In the genomic region with DNA sequence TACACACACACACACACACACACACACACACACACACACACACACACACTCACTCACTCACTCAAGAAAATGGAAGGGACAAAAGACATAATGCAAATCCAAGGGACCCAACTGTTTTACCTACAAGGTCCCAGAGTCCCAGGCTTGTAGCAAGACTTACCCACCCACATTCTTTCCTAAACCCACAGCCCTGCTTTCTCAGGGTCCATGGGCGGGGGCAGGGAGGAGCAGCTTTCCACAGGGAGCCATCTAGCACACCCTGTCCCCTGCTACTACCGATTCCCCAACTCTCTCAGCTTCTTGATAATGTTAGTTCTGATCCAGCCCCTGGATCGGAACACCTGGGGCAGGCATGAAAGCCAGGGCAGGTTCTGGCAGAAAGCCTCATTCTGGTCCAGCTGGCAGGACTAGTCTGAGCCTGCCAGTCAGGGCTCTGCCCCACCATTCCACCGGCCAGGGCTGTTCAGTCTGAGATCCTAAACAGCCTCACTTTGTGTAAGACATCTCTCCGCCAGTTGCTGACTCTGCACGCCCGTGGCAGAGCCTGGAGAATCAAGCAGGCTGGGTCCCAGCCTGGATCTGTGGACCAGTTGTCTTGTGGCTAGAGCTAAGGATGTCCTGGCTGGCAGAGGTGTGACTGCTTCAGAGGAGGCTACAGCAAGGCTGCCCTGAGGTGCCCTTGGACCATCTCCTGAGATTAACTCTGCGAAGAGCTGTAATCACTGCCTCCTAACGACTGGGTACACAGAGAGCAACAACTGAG, we compare ENCODE assay signal across 16 mouse cellular contexts. TPM values are rescaled to one million over a fixed set of nuclear protein-coding genes. Genes with fewer than 3 reads are reported as not detected.
DNase-seq lines count a peak whose midpoint lies in the region; ATAC-seq and TF ChIP-seq lines count a peak whose summit lies in the region.
"Had no signal": no experiment of that assay in that cellular context is flagged by ENCODE, and none has a peak within 500 bp of the region (broad histone marks: within the 10 kb centered on the region; RNA-seq: fewer than 3 reads in every experiment).

No protein-coding gene starts in this region.

- no peaks in the 10 kb centered on the region for H3K36me3 ChIP-seq in heart, embryonic 13.5 days
- H3K36me3 ChIP-seq in heart, adult 2 months (ENCODE audit: control insufficient read depth, insufficient read depth, low read length) = no peaks in the 10 kb centered on the region
- peaks cover 3% of the 10 kb centered on the region; the same call in 1 of the 2 replicates for H3K36me3 ChIP-seq in ES-Bruce4 (ENCODE audit: control insufficient read depth, insufficient read depth, low read length, poor library complexity, severe bottlenecking)
- no peaks in the 10 kb centered on the region for H3K36me3 ChIP-seq in stomach, embryonic 14.5 days (ENCODE audit: control insufficient read depth, insufficient read depth, low read length)
- no peaks in the 10 kb centered on the region for H3K36me3 ChIP-seq in intestine, embryonic 15.5 days
- H3K36me3 ChIP-seq: hindbrain, embryonic 13.5 days; liver, embryonic 15.5 days had no signal

- 37% methylated on average over 9 of the region's 9 CpGs for WGBS in heart, embryonic 13.5 days
- WGBS in heart, adult 2 months = 44% methylated on average over 9 of the region's 9 CpGs
- 40% methylated on average over 9 of the region's 9 CpGs for WGBS in stomach, embryonic 14.5 days
- 41% methylated on average over 9 of the region's 9 CpGs for WGBS in intestine, embryonic 15.5 days

- intact Hi-C loops in heart, adult 2 months (cut with DNase I) = no loop called here

- 0 out of 2 replicates have a peak overlapping the region, but pooled peaks have one; percentile 36 for H3K27ac ChIP-seq in heart, embryonic 13.5 days (replicated peaks)
- no peak overlapping the region for H3K27ac ChIP-seq in heart, adult 2 months
- H3K27ac ChIP-seq in ES-Bruce4 (ENCODE audit: insufficient read depth, low read length) = peak overlapping the region; percentile 55; the same call in 1 of the 2 replicates
- H3K27ac ChIP-seq in stomach, embryonic 14.5 days (ENCODE audit: low read length) = peak overlapping the region; percentile 63; the same call in 1 of the 2 replicates
- no peak overlapping the region for H3K27ac ChIP-seq in intestine, embryonic 15.5 days
- H3K27ac ChIP-seq: forebrain, embryonic 13.5 days; hindbrain, embryonic 13.5 days; liver, embryonic 15.5 days had no signal

- peaks cover 20% of the 10 kb centered on the region; the same call in 1 of the 2 replicates for H3K4me1 ChIP-seq in heart, embryonic 13.5 days
- H3K4me1 ChIP-seq in heart, adult 2 months (ENCODE audit: control insufficient read depth, insufficient read depth, low read length) = peaks cover 1% of the 10 kb centered on the region; the same call in 1 of the 2 replicates
- peaks cover 2% of the 10 kb centered on the region for H3K4me1 ChIP-seq in ES-Bruce4 (ENCODE audit: control insufficient read depth, insufficient read depth, low read length)
- 0 out of 2 replicates have a peak, but pooled peaks cover 4% of the 10 kb centered on the region for H3K4me1 ChIP-seq in stomach, embryonic 14.5 days (ENCODE audit: control insufficient read depth, insufficient read depth, low read length)
- H3K4me1 ChIP-seq in intestine, embryonic 15.5 days (replicated peaks) = peaks cover 8% of the 10 kb centered on the region
- H3K4me1 ChIP-seq: liver, embryonic 15.5 days had no signal

- no peak for TF ChIP-seq EP300 in heart, adult 2 months (IDR thresholded peaks at IDR 0.05; ENCODE audit: insufficient read depth, low read depth, low read length)
- no peak for TF ChIP-seq EP300 in ES-Bruce4 (IDR thresholded peaks at IDR 0.05; ENCODE audit: insufficient read depth, low read depth, low read length)

- no peak for ATAC-seq in heart, embryonic 13.5 days (ENCODE audit: extremely low read depth, insufficient number of reproducible peaks, low FRiP score, low TSS enrichment)
- no peak for ATAC-seq in stomach, embryonic 14.5 days (ENCODE audit: insufficient number of reproducible peaks, insufficient read depth, low FRiP score, low read depth)
- ATAC-seq in intestine, embryonic 15.5 days = no peak
- ATAC-seq: forebrain, embryonic 13.5 days; intestine, embryonic 16.5 days had no signal

- no peak for DNase-seq in heart, adult 2 months
- DNase-seq in R1 (ENCODE audit: low read depth, low spot score) = peak; percentile 67
- no peak for DNase-seq in adrenal gland, postnatal 14 days
- DNase-seq: kidney, postnatal 25 days; lung, postnatal 10 days; retina, postnatal 1 day; thymus, postnatal 36 days had no signal

- peaks cover 10% of the 10 kb centered on the region for H3K27me3 ChIP-seq in heart, embryonic 13.5 days (replicated peaks)
- no peaks in the 10 kb centered on the region for H3K27me3 ChIP-seq in heart, adult 2 months (ENCODE audit: control insufficient read depth, insufficient read depth, low read length)
- H3K27me3 ChIP-seq in ES-Bruce4 (ENCODE audit: control insufficient read depth, insufficient read depth, low read length, poor library complexity, severe bottlenecking) = no peaks in the 10 kb centered on the region
- no peaks in the 10 kb centered on the region for H3K27me3 ChIP-seq in stomach, embryonic 14.5 days (ENCODE audit: control insufficient read depth, insufficient read depth, low read length)
- peaks cover 6% of the 10 kb centered on the region for H3K27me3 ChIP-seq in intestine, embryonic 15.5 days (replicated peaks)

- no peak overlapping the region for H3K4me2 ChIP-seq in heart, embryonic 13.5 days
- no peak overlapping the region for H3K4me2 ChIP-seq in stomach, embryonic 14.5 days (replicated peaks; ENCODE audit: low read depth, low read length)
- H3K4me2 ChIP-seq in intestine, embryonic 15.5 days (replicated peaks) = no peak overlapping the region
- H3K4me2 ChIP-seq: forebrain, embryonic 13.5 days; hindbrain, embryonic 13.5 days; liver, embryonic 15.5 days had no signal

- no peak for TF ChIP-seq CTCF in heart, adult 2 months (IDR thresholded peaks at IDR 0.05)
- TF ChIP-seq CTCF in ES-Bruce4 (IDR thresholded peaks at IDR 0.05; ENCODE audit: low read depth, low read length) = no peak

- TF ChIP-seq POLR2A in heart, adult 2 months (IDR thresholded peaks at IDR 0.05; ENCODE audit: insufficient read depth, low read depth, low read length) = no peak
- no peak for TF ChIP-seq POLR2A in ES-Bruce4 (IDR thresholded peaks at IDR 0.05; ENCODE audit: insufficient read depth, low read length)

- no peaks in the 10 kb centered on the region for H3K79me2 ChIP-seq in heart, adult 2 months (replicated peaks; ENCODE audit: control insufficient read depth, insufficient read depth, low read length)

- H3K9ac ChIP-seq in heart, embryonic 13.5 days = peak overlapping the region; percentile 37; the same call in 1 of the 2 replicates
- no peak overlapping the region for H3K9ac ChIP-seq in heart, adult 2 months (ENCODE audit: low read depth, low read length)
- 0 out of 2 replicates have a peak overlapping the region, but pooled peaks have one; percentile 6 for H3K9ac ChIP-seq in ES-Bruce4 (ENCODE audit: low read depth, poor library complexity, severe bottlenecking)
- H3K9ac ChIP-seq in stomach, embryonic 14.5 days (replicated peaks; ENCODE audit: low read depth, low read length) = no peak overlapping the region
- H3K9ac ChIP-seq in intestine, embryonic 15.5 days = no peak overlapping the region
- H3K9ac ChIP-seq: forebrain, embryonic 13.5 days; hindbrain, embryonic 13.5 days; liver, embryonic 15.5 days had no signal

- H3K9me3 ChIP-seq in heart, embryonic 13.5 days = no peaks in the 10 kb centered on the region
- H3K9me3 ChIP-seq in ES-Bruce4 (replicated peaks; ENCODE audit: control insufficient read depth, insufficient read depth, low read length, poor library complexity, severe bottlenecking) = no peaks in the 10 kb centered on the region
- no peaks in the 10 kb centered on the region for H3K9me3 ChIP-seq in stomach, embryonic 14.5 days (ENCODE audit: control insufficient read depth, low read depth, low read length)
- H3K9me3 ChIP-seq in intestine, embryonic 15.5 days = no peaks in the 10 kb centered on the region
- H3K9me3 ChIP-seq: forebrain, embryonic 13.5 days; hindbrain, embryonic 13.5 days; liver, embryonic 15.5 days had no signal

- H3K4me3 ChIP-seq in heart, embryonic 13.5 days = no peak overlapping the region
- H3K4me3 ChIP-seq in heart, adult 2 months = no peak overlapping the region
- H3K4me3 ChIP-seq in ES-Bruce4 (ENCODE audit: low read depth, low read length) = no peak overlapping the region
- H3K4me3 ChIP-seq in stomach, embryonic 14.5 days (ENCODE audit: low read depth, low read length) = no peak overlapping the region
- H3K4me3 ChIP-seq in intestine, embryonic 15.5 days (replicated peaks) = no peak overlapping the region
- H3K4me3 ChIP-seq: forebrain, embryonic 13.5 days; hindbrain, embryonic 13.5 days; liver, embryonic 15.5 days had no signal

RNA-seq across cellular contexts. Expression of gene Hspb1, which starts 5.1 kb away (rescaled TPM):
- 863 and 944 TPM in 2 replicates for polyA plus RNA-seq in heart, embryonic 13.5 days (2015; fragmentation: Nextera tagmentation; extraction: Ambion mirVana)
- 100 to 1,000 TPM; 434 to 446 TPM for total RNA-seq in heart, adult 2 months (2021)
- 427 and 635 TPM in 2 replicates for polyA plus RNA-seq in heart, adult 2 months (2012; rRNA removed)
- polyA plus RNA-seq in ES-Bruce4 (2011; ENCODE audit: insufficient read depth, insufficient read length, low read depth, missing spikeins) = 426 and 500 TPM in 2 replicates
- polyA plus RNA-seq in stomach, embryonic 14.5 days (2014; fragmentation: Nextera tagmentation; extraction: Ambion mirVana) = 221 and 237 TPM in 2 replicates
- 64.7 and 97.7 TPM in 2 replicates for total RNA-seq in adrenal gland, postnatal 14 days (2021)
- 113 and 116 TPM in 2 replicates for polyA plus RNA-seq in intestine, embryonic 15.5 days (2015; fragmentation: Nextera tagmentation; extraction: Ambion mirVana)
- total RNA-seq: neutrophil, adult 5-6 weeks had no signal

RNA-seq across cellular contexts. Expression of gene Ywhag, which starts 41.6 kb away (rescaled TPM):
- 157 and 163 TPM in 2 replicates for polyA plus RNA-seq in heart, embryonic 13.5 days (2015; fragmentation: Nextera tagmentation; extraction: Ambion mirVana)
- total RNA-seq in heart, adult 2 months (2021) = 100 to 1,000 TPM; 275 to 304 TPM
- 99.0 and 116 TPM in 2 replicates for polyA plus RNA-seq in heart, adult 2 months (2012; rRNA removed)
- polyA plus RNA-seq in ES-Bruce4 (2011; ENCODE audit: insufficient read depth, insufficient read length, low read depth, missing spikeins) = 372 TPM in 2 replicates
- 99.4 and 101 TPM in 2 replicates for polyA plus RNA-seq in stomach, embryonic 14.5 days (2014; fragmentation: Nextera tagmentation; extraction: Ambion mirVana)
- 462 and 482 TPM in 2 replicates for total RNA-seq in adrenal gland, postnatal 14 days (2021)
- 151 and 154 TPM in 2 replicates for polyA plus RNA-seq in intestine, embryonic 15.5 days (2015; fragmentation: Nextera tagmentation; extraction: Ambion mirVana)

Comparison
In these comparisons a context has a peak if more than half of its experiments do, and no peak if none do; other contexts are left out.
1. H3K27ac ChIP-seq: peak in heart, embryonic 13.5 days (single experiment), ES-Bruce4 (single experiment) and stomach, embryonic 14.5 days (single experiment); none in heart, adult 2 months (single experiment) and intestine, embryonic 15.5 days (single experiment).
2. H3K9ac ChIP-seq: peak in heart, embryonic 13.5 days (single experiment) and ES-Bruce4 (single experiment); none in heart, adult 2 months (single experiment), stomach, embryonic 14.5 days (single experiment) and intestine, embryonic 15.5 days (single experiment).